Mouse (Mus musculus) kidney, embryonic 16.5 days (tissue): ENCODE measurements at regions not wholly inside any gene's neighbourhood (a gene's known extent, or its start where the extent isn't known, plus 50 kb on each side); places are given as distances from the start of the nearest gene placed in this dataset.
"Not testable (repeated sequence)": the region's sequence is repeated elsewhere in the genome, so short reads cannot be mapped to it uniquely, and the experiment has no call there.

Experiments
- ATAC-seq: fragments of 200-750 bp; cut with Nextera tagmentation; 2 replicates; pipeline ENCODE4 v1.8.0; 2017; ENCODE audit warnings: moderate TSS enrichment; ENCODE audit not compliant: low FRiP score, low TSS enrichment
- H3K27ac ChIP-seq: fragments of 300-500 bp; sonication (generic); 2 replicates; pipeline ENCODE4 v1.5.1; 2014; ENCODE audit warnings: low read length
- H3K27me3 ChIP-seq: fragments of 300-500 bp; sonication (generic); 2 replicates; pipeline ENCODE4 v1.6.1; 2014; ENCODE audit warnings: low read length, control low read depth, mixed read lengths; ENCODE audit not compliant: insufficient read depth
- H3K36me3 ChIP-seq: fragments of 300-500 bp; sonication (generic); 2 replicates; pipeline ENCODE4 v1.6.1; 2014; ENCODE audit warnings: low read length, control low read depth, mixed read lengths; ENCODE audit not compliant: insufficient read depth
- H3K4me1 ChIP-seq: fragments of 300-500 bp; sonication (generic); 2 replicates; pipeline ENCODE4 v1.6.1; 2014; ENCODE audit warnings: low read length, control low read depth, mixed read lengths; ENCODE audit not compliant: insufficient read depth
- H3K4me2 ChIP-seq: fragments of 300-500 bp; sonication (generic); replicated peaks from 2 replicates; pipeline ENCODE4 v1.6.1; 2014; ENCODE audit warnings: low read depth, low read length
- H3K4me3 ChIP-seq: fragments of 300-500 bp; sonication (generic); 2 replicates; pipeline ENCODE4 v1.5.1; 2014; ENCODE audit warnings: mild to moderate bottlenecking, low read length
- H3K9ac ChIP-seq: fragments of 300-500 bp; sonication (generic); replicated peaks from 2 replicates; pipeline ENCODE4 v1.6.1; 2014; ENCODE audit warnings: low read length
- H3K9me3 ChIP-seq: fragments of 300-500 bp; sonication (generic); 2 replicates; pipeline ENCODE4 v1.6.1; 2016; ENCODE audit warnings: low read length, control low read depth
- WGBS: fragments of 180-500 bp; shearing (Covaris S2); extraction: QIAGEN DNeasy Blood & Tissue Kit; methylation state at CpG from one replicate; pipeline ENCODE4 v1.1.7; 2014; 5-methylcytosine and 5-hydroxymethylcytosine counted together

DNA sequence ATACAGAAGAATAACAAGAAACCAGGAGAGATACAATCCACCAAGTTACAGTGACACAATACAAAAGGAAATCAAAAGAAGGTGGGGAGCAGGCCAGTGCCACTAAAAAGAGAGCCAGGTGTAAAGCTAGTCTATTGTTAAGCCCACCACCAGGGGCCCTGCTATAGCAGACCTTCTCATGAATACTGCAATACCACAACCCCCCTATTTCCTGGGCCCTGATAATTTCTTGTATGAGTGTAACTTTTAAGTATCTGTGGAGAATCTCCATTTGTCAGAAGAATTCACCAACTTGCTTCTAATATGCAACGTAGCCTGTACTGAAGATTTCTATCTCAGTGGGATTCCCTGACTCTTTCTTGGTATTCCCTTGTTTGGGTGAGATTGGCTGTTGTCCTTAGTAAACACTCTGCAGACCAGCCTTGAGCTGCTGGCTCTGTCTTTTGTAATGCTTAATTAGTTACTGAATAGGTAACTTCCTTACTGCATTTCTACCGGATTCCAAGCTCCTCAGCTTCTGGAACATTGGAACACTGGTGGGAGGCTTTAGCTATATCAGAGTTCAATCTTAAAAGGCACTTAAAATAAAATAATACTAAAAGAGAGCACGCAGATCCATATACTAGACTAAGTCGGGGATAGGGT lies 120.5 kb upstream of the Mon1b start:
- H3K27ac ChIP-seq, H3K27me3 ChIP-seq: not testable (repeated sequence)

DNA sequence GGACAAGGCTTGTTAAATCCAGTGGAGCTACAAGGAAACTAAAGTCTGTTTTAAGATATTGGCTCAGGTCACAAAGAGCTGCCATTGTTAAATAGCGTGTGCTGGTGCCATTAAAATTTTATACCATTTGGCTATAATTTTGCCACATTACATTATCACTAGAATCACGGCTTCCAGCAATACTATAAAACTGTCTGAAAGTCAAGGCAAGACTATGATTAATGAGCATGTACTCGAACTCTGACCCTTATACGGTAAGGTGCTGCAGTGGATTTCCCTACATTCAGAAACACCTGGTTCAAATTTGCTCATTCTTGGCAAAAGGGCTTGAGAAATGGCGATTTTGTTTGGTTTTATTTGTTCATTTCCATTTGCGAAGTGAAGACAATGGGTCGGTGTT lies 119.2 kb upstream of the Mon1b start:
- WGBS = 67% methylated on average over 7 of the region's 7 CpGs

More for the DNA sequence above, 120.5 kb upstream of the Mon1b start:
- H3K4me3 ChIP-seq, H3K36me3 ChIP-seq, H3K4me1 ChIP-seq, H3K9ac ChIP-seq, H3K4me2 ChIP-seq, H3K9me3 ChIP-seq, ATAC-seq: not testable (repeated sequence)
- 67% methylated on average over 4 of the region's 4 CpGs for WGBS

DNA sequence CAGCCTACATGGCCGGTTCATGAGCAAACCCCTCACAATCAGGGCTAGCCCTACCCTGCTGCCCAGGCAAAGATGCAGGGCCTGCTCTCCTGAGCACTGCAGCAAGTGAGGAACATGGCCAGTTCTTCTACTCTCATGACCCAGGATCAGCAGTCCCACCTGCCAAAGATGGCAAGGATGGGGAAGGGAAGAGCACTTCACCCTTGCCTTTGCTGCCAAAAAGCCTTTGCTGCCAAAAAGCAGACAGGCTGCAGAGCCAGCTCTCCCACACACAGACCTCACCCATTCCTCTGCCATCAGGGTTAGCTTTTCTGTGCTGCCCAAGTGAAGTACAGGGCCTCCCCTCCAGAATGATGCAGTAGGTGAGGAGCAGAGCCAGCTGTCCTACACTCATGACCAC lies 117.5 kb upstream of the Mon1b start:
- H3K9ac ChIP-seq = no peak overlapping the region
- H3K9me3 ChIP-seq = no peaks in the 10 kb centered on the region
- H3K36me3 ChIP-seq = no peaks in the 10 kb centered on the region
- ATAC-seq = no peak
- H3K27ac ChIP-seq = no peak overlapping the region
- no peaks in the 10 kb centered on the region for H3K27me3 ChIP-seq
- H3K4me1 ChIP-seq = no peaks in the 10 kb centered on the region
- WGBS = 95% methylated on average over 1 of the region's 1 CpGs
- H3K4me3 ChIP-seq = no peak overlapping the region
- H3K4me2 ChIP-seq = no peak overlapping the region

More for the DNA sequence above, 119.2 kb upstream of the Mon1b start:
- H3K4me3 ChIP-seq = no peak overlapping the region
- no peak overlapping the region for H3K27ac ChIP-seq
- no peaks in the 10 kb centered on the region for H3K4me1 ChIP-seq
- H3K9me3 ChIP-seq = no peaks in the 10 kb centered on the region
- ATAC-seq = no peak
- H3K27me3 ChIP-seq = no peaks in the 10 kb centered on the region
- H3K4me2 ChIP-seq = no peak overlapping the region
- H3K9ac ChIP-seq = no peak overlapping the region
- H3K36me3 ChIP-seq = no peaks in the 10 kb centered on the region

DNA sequence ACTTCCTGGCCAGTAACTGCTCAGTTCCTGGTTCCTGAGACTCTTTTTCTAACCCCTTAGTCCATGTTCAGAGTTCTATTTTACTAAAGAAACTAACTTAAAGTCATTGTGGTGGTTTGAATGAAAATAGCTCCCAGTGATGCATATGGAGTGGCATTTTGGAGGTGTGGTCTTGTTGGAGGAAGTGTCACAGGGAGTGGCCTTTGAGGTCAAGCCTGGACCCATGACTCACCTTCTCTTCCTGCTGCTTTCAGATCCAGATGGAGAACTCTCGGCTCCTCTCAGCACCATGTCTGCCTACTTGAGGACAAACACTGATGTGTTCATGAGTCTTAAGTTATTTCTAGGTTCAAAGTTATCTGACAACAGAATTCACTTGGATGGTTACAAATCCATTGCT lies 111.8 kb upstream of the Mon1b start:
- Histone ChIP-seq H3K27me3 (no peaks in the 10 kb centered on the region), H3K9me3 (no peaks in the 10 kb centered on the region), H3K9ac (no peak overlapping the region), H3K27ac (no peak overlapping the region), H3K36me3 (no peaks in the 10 kb centered on the region), H3K4me3 (no peak overlapping the region), H3K4me1 (0 out of 2 replicates have a peak, but pooled peaks cover 5% of the 10 kb centered on the region), H3K4me2 (no peak overlapping the region)
- WGBS = 41% methylated on average over 1 of the region's 1 CpGs
- no peak for ATAC-seq

DNA sequence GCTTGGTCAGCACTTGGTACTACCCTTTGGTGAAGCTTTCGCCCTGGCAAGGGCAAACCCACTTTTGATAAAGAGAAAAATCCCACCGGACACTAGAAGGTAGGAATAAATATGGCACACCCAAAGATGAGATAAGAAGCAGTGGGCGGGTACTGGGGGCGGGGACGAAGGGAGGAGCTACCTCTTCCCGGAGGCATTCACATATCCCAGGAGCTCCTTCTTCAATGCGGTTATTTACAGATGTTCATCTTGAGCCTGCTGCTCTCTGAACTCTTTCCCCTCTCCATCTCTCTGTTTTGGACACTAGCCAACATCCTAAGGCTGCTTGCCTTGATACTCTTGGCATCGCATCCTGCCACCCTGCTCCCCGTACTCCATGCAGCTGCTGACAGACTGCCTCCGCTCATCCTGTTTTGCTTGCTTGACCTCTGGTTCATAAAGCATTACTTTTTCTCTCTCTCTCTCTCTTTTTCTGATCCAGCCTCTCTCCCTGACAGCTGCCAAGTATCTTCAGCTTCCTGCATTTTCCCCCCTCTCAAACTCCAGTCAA lies 104.2 kb upstream of the Mon1b start:
- 48% methylated on average over 10 of the region's 10 CpGs for WGBS
- no peaks in the 10 kb centered on the region for H3K27me3 ChIP-seq
- H3K9ac ChIP-seq = no peak overlapping the region
- peak; percentile 49 for ATAC-seq
- no peaks in the 10 kb centered on the region for H3K36me3 ChIP-seq
- no peak overlapping the region for H3K4me3 ChIP-seq
- peaks cover 8% of the 10 kb centered on the region; the same call in 1 of the 2 replicates for H3K4me1 ChIP-seq
- H3K4me2 ChIP-seq = 0 out of 2 replicates have a peak overlapping the region, but pooled peaks have one; percentile 8
- H3K27ac ChIP-seq = no peak overlapping the region
- no peaks in the 10 kb centered on the region for H3K9me3 ChIP-seq

DNA sequence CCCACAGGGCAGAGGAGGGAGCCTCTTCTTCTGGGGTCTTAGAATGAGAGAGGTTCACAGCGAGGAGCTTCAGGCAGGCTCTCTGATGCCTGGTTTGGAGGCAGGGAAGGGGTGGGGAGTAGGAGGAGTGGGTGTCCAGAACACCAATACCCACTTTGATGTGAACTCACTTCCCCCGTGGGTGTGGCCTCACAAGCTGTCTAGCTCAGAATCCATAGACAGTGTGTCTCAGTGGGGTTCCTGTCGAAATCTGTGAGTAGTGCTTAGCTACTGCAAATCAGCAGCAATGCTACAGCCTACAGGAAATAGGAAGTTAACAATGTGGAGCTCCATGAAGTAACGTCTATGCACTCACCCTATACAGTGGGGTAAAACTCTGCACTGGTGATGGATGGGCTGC lies 102.5 kb upstream of the Mon1b start:
- no peak for ATAC-seq
- Histone ChIP-seq H3K4me3 (no peak overlapping the region), H3K9ac (no peak overlapping the region), H3K27me3 (no peaks in the 10 kb centered on the region), H3K4me2 (no peak overlapping the region), H3K27ac (no peak overlapping the region), H3K4me1 (peaks cover 3% of the 10 kb centered on the region; the same call in 1 of the 2 replicates), H3K9me3 (no peaks in the 10 kb centered on the region), H3K36me3 (no peaks in the 10 kb centered on the region)
- 48% methylated on average over 4 of the region's 4 CpGs for WGBS

DNA sequence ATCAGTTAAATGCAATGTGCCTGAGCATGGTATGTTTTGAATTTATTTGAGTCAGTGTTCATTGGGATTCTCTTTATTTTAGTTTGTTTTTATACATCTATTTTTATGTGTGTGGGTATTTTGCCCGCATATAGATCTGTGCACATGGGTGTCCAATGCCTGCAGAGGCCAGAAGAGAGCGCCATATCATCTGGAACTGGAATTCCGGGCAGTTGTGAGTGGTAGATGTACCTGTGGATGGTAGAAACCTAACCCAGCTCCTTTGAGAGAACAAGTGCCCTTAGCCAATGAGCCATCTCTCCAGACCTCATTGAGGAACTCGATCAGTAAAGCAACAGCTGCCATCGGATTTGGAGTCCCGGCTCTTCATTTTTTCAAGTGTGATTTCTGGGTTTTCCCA lies 94.0 kb upstream of the Mon1b start:
- Histone ChIP-seq H3K27me3 (no peaks in the 10 kb centered on the region), H3K4me1 (no peaks in the 10 kb centered on the region), H3K27ac (no peak overlapping the region), H3K4me2 (no peak overlapping the region), H3K9ac (no peak overlapping the region), H3K36me3 (no peaks in the 10 kb centered on the region), H3K4me3 (no peak overlapping the region), H3K9me3 (no peaks in the 10 kb centered on the region)
- no peak for ATAC-seq
- 89% methylated on average over 6 of the region's 6 CpGs for WGBS

DNA sequence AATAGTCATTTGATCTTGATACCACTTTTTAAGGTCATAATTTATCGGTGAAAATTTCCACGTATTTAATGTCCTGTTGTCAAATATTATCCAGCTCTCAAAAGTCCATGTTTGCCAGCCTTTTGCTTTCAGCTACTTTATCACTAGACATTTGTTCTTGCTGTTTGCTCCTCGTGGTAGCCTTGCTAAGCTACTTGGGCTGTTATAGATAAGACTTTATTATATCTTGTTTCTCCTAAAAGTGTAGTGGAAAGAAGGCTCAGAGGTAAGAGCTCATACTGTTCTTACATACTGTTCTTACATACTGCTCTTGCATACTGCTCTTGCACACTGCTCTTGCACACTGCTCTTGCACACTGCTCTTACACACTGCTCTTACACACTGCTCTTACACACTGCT lies 93.3 kb upstream of the Mon1b start:
- no peaks in the 10 kb centered on the region for H3K9me3 ChIP-seq
- no peaks in the 10 kb centered on the region for H3K27me3 ChIP-seq
- no peaks in the 10 kb centered on the region for H3K4me1 ChIP-seq
- H3K36me3 ChIP-seq = no peaks in the 10 kb centered on the region
- H3K9ac ChIP-seq = no peak overlapping the region
- H3K4me3 ChIP-seq = no peak overlapping the region
- WGBS = 73% methylated on average over 3 of the region's 3 CpGs
- ATAC-seq = no peak
- no peak overlapping the region for H3K27ac ChIP-seq
- H3K4me2 ChIP-seq = no peak overlapping the region

DNA sequence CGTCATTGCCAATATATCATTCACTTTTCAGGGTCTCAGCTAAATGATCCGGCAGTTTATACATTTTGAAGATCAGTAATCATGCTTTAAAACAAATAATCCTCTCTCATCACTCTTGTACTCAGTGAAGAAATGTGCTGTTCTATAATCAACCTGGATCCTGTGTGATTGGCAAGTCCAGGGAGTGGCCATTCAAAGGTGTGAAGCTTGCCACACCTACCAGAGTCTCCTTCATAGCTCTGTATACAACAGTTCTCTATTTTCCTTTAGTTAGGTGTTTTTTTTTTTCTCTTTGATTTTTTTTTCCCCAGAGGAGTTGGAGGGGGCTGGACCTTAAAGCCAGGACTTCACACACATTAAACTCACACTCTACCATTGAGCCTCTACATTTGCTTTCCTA lies 92.7 kb upstream of the Mon1b start:
- no peak overlapping the region for H3K27ac ChIP-seq
- H3K9ac ChIP-seq = no peak overlapping the region
- H3K27me3 ChIP-seq = no peaks in the 10 kb centered on the region
- 74% methylated on average over 2 of the region's 2 CpGs for WGBS
- ATAC-seq = no peak
- no peak overlapping the region for H3K4me2 ChIP-seq
- no peak overlapping the region for H3K4me3 ChIP-seq
- no peaks in the 10 kb centered on the region for H3K9me3 ChIP-seq
- no peaks in the 10 kb centered on the region for H3K4me1 ChIP-seq
- H3K36me3 ChIP-seq = no peaks in the 10 kb centered on the region

DNA sequence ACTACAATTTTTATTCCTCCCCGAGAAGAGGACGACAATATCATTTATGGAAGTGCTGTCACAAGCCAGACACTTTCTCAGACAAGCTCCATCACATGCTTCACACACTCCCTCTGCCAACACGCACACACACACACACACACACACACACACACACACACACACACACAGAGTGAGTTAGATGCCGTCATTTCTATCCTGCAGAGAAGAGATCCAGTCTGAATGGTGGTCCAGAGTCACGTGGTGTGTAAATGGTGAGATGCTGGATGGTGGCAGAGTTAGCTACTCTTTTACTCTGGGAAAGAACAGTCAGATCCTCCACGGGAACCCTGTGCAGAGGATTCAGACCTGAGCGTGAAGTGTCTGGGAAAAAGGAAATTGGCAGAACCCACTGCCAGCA lies 86.2 kb upstream of the Mon1b start:
- H3K36me3 ChIP-seq = no peaks in the 10 kb centered on the region
- 91% methylated on average over 7 of the region's 7 CpGs for WGBS
- H3K9me3 ChIP-seq = no peaks in the 10 kb centered on the region
- no peaks in the 10 kb centered on the region for H3K4me1 ChIP-seq
- H3K9ac ChIP-seq = no peak overlapping the region
- ATAC-seq = no peak
- H3K4me2 ChIP-seq = no peak overlapping the region
- no peak overlapping the region for H3K27ac ChIP-seq
- no peaks in the 10 kb centered on the region for H3K27me3 ChIP-seq
- H3K4me3 ChIP-seq = no peak overlapping the region
